Mouse (Mus musculus): ENCODE results near the gene Paf1. TPM values are rescaled to one million over a fixed set of nuclear protein-coding genes. Genes with fewer than 3 reads are reported as not detected.

Gene Paf1
- polyA plus RNA-seq, 1 experiment = 78.0 TPM

GRCm38 (mm10) chr7:28393272-28393951 is 661 bp downstream of the Paf1 start:
- H3K9me3 ChIP-seq = no peaks in the 10 kb centered on the region
- peaks cover 65% of the 10 kb centered on the region for H3K36me3 ChIP-seq (replicated peaks; ENCODE audit: low read length)
- TF ChIP-seq FLI1 (IDR thresholded peaks at IDR 0.05; ENCODE audit: low read length) (no peak), GATA1 (IDR thresholded peaks at IDR 0.05; ENCODE audit: borderline replicate concordance, low read length) (no peak)
- H3K4me3 ChIP-seq (replicated peaks) = peak overlapping the region; percentile 93
- no peaks in the 10 kb centered on the region for H3K27me3 ChIP-seq (replicated peaks)
- H3K4me1 ChIP-seq = peaks cover 35% of the 10 kb centered on the region

DNA sequence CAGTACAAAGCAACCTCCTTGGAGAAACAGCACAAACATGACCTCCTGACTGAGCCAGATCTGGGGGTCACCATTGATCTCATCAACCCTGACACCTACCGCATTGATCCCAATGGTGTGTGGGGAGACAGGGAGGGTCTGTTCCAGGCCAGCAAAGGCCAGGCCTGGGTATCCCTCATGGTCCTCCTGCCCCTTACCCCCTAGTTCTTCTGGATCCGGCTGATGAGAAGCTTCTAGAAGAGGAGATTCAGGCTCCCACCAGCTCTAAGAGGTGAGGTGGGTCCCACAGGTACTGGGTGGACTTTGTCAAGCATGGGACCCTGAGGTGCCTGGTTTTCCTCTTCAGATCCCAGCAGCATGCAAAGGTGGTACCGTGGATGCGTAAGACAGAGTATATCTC is 2.7 kb downstream of the Paf1 start:
- no peak overlapping the region for H3K4me3 ChIP-seq (replicated peaks)
- no peaks in the 10 kb centered on the region for H3K9me3 ChIP-seq
- TF ChIP-seq GATA1 (IDR thresholded peaks at IDR 0.05; ENCODE audit: borderline replicate concordance, low read length) (no peak), FLI1 (IDR thresholded peaks at IDR 0.05; ENCODE audit: low read length) (no peak)
- H3K27me3 ChIP-seq (replicated peaks) = no peaks in the 10 kb centered on the region
- H3K4me1 ChIP-seq = peaks cover 33% of the 10 kb centered on the region
- peaks cover 67% of the 10 kb centered on the region for H3K36me3 ChIP-seq (replicated peaks; ENCODE audit: low read length)

DNA sequence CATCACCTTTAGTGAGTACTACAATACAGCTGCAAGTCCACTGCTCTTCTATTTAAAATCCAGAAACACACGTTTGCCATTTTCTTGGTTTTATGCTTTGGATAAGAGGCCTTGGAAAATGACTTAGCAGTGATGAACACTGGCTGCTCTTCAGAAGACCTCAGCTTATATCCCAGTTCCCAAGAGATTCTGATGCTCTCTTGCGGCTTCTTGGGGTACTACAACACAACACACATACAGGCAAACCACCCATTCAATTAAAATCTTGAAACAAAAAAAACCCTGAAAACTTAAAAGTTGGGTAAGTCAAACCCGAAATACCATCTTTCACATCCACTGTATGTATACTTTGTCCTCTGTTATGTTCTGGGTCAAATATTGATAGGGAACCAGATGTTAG is 5.2 kb downstream of the Paf1 start:
- Histone ChIP-seq H3K36me3 (replicated peaks; ENCODE audit: low read length) (peaks cover 86% of the 10 kb centered on the region), H3K4me1 (peaks cover 25% of the 10 kb centered on the region), H3K4me3 (replicated peaks) (no peak overlapping the region), H3K9me3 (no peaks in the 10 kb centered on the region), H3K27me3 (replicated peaks) (no peaks in the 10 kb centered on the region)
- no peak for TF ChIP-seq GATA1 (IDR thresholded peaks at IDR 0.05; ENCODE audit: borderline replicate concordance, low read length)
- no peak for TF ChIP-seq FLI1 (IDR thresholded peaks at IDR 0.05; ENCODE audit: low read length)

DNA sequence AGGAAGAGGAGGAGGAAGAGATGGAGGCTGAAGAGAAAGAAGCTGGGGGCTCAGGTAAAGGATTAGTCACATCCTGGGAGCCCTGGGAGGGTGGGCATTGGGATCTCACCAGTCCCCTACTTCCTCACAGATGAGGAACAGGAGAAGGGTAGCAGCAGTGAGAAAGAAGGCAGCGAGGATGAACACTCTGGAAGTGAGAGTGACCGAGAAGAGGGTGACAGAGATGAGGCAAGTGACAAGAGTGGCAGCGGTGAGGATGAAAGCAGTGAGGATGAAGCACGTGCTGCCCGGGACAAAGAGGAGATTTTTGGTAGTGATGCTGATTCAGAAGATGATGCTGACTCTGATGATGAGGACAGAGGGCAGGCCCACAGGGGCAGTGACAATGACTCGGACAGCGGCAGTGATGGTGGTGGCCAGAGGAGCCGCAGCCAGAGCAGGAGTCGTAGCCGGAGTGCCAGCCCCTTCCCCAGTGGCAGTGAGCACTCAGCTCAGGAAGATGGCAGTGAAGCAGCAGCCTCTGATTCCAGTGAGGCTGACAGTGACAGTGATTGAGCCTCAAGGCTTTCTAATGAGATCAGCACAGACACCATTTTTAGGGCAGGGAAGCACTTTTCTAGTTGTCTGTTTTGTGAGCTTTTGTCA is 6.1 kb downstream of the Paf1 start:
- no peaks in the 10 kb centered on the region for H3K27me3 ChIP-seq (replicated peaks)
- H3K4me3 ChIP-seq (replicated peaks) = no peak overlapping the region
- TF ChIP-seq GATA1 (IDR thresholded peaks at IDR 0.05; ENCODE audit: borderline replicate concordance, low read length) (no peak), FLI1 (IDR thresholded peaks at IDR 0.05; ENCODE audit: low read length) (no peak)
- no peaks in the 10 kb centered on the region for H3K9me3 ChIP-seq
- H3K36me3 ChIP-seq (replicated peaks; ENCODE audit: low read length) = peaks cover 94% of the 10 kb centered on the region
- peaks cover 17% of the 10 kb centered on the region for H3K4me1 ChIP-seq

DNA sequence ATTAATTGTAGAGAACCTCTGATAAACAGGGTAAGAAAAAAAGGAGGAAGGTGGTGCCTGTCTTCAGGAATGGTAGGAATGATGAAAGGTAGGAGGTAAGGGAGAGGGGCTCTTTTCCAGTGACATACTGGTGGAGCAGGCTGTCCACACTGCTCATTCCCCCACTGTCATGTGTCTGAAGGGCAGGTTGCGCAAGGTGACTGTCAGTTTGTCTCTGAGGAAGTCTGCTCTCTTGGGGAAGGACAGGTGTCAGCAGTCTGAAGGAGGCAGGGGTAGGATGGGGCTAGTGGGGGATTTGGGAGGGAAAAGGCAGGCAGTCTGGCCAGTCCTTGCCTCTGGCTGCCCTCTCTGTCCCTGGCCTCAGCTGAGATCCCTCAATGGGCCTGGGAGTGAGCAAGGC is 8.3 kb downstream of the Paf1 start:
- Histone ChIP-seq H3K36me3 (replicated peaks; ENCODE audit: low read length) (peaks cover 99% of the 10 kb centered on the region), H3K27me3 (replicated peaks) (no peaks in the 10 kb centered on the region), H3K4me3 (replicated peaks) (no peak overlapping the region), H3K9me3 (no peaks in the 10 kb centered on the region), H3K4me1 (peaks cover 14% of the 10 kb centered on the region)
- TF ChIP-seq GATA1 (IDR thresholded peaks at IDR 0.05; ENCODE audit: borderline replicate concordance, low read length) (no peak), FLI1 (IDR thresholded peaks at IDR 0.05; ENCODE audit: low read length) (no peak)

DNA sequence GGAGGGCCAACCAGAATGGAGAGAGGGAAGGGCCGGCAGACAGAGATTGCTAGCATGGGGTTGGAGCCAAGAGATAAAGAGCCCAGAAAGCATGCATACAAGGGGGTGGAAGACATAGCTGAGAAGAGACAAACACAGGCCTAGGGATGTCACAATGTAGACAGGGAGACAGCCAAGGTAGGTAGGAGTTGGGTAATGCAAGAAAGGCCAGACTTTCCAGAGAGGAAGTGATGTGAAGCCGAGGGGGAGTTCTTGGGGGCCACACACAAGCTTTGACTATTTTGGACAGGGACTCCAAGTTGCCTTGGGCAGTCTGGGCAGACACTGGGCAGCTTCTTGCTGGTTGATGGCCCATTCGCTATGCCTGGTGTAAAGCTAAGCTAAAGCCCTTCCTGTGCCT is 9.2 kb downstream of the Paf1 start:
- Histone ChIP-seq H3K4me3 (replicated peaks) (no peak overlapping the region), H3K4me1 (peaks cover 14% of the 10 kb centered on the region), H3K36me3 (replicated peaks; ENCODE audit: low read length) (peaks cover 99% of the 10 kb centered on the region), H3K27me3 (replicated peaks) (no peaks in the 10 kb centered on the region), H3K9me3 (no peaks in the 10 kb centered on the region)
- TF ChIP-seq FLI1 (IDR thresholded peaks at IDR 0.05; ENCODE audit: low read length) (no peak), GATA1 (IDR thresholded peaks at IDR 0.05; ENCODE audit: borderline replicate concordance, low read length) (no peak)

GRCm38 (mm10) chr7:28410841-28411475 is 18.2 kb downstream of the Paf1 start:
- Histone ChIP-seq H3K9me3 (no peaks in the 10 kb centered on the region), H3K36me3 (replicated peaks; ENCODE audit: low read length) (peaks cover 97% of the 10 kb centered on the region), H3K27me3 (replicated peaks) (no peaks in the 10 kb centered on the region), H3K4me3 (replicated peaks) (no peak overlapping the region), H3K4me1 (peaks cover 42% of the 10 kb centered on the region)
- TF ChIP-seq GATA1 (IDR thresholded peaks at IDR 0.05; ENCODE audit: borderline replicate concordance, low read length) (no peak), FLI1 (IDR thresholded peaks at IDR 0.05; ENCODE audit: low read length) (no peak)

GRCm38 (mm10) chr7:28412826-28413225 is 20.1 kb downstream of the Paf1 start:
- no peak overlapping the region for H3K4me3 ChIP-seq (replicated peaks)
- H3K4me1 ChIP-seq = peaks cover 42% of the 10 kb centered on the region
- H3K27me3 ChIP-seq (replicated peaks) = no peaks in the 10 kb centered on the region
- peaks cover 97% of the 10 kb centered on the region for H3K36me3 ChIP-seq (replicated peaks; ENCODE audit: low read length)
- TF ChIP-seq FLI1 (IDR thresholded peaks at IDR 0.05; ENCODE audit: low read length) = no peak
- TF ChIP-seq GATA1 (IDR thresholded peaks at IDR 0.05; ENCODE audit: borderline replicate concordance, low read length) = no peak
- no peaks in the 10 kb centered on the region for H3K9me3 ChIP-seq

- no peaks in the 10 kb centered on the region for H3K9me3 ChIP-seq
- no peak for TF ChIP-seq GATA1 (IDR thresholded peaks at IDR 0.05; ENCODE audit: borderline replicate concordance, low read length)
- TF ChIP-seq FLI1 (IDR thresholded peaks at IDR 0.05; ENCODE audit: low read length) = no peak
- H3K36me3 ChIP-seq (replicated peaks; ENCODE audit: low read length) = peaks cover 99% of the 10 kb centered on the region
- H3K27me3 ChIP-seq (replicated peaks) = no peaks in the 10 kb centered on the region
- peaks cover 19% of the 10 kb centered on the region for H3K4me1 ChIP-seq
- H3K4me3 ChIP-seq (replicated peaks) = no peak overlapping the region
Measured at GRCm38 (mm10) chr7:28417368-28417767, 24.6 kb downstream of the Paf1 start.

GRCm38 (mm10) chr7:28418096-28418670 is 25.4 kb downstream of the Paf1 start:
- H3K36me3 ChIP-seq (replicated peaks; ENCODE audit: low read length) = peaks cover 99% of the 10 kb centered on the region
- no peaks in the 10 kb centered on the region for H3K27me3 ChIP-seq (replicated peaks)
- peaks cover 15% of the 10 kb centered on the region for H3K4me1 ChIP-seq
- H3K4me3 ChIP-seq (replicated peaks) = no peak overlapping the region
- TF ChIP-seq GATA1 (IDR thresholded peaks at IDR 0.05; ENCODE audit: borderline replicate concordance, low read length) (no peak), FLI1 (IDR thresholded peaks at IDR 0.05; ENCODE audit: low read length) (no peak)
- H3K9me3 ChIP-seq = no peaks in the 10 kb centered on the region

All from megakaryocyte, embryonic 14.5 days (primary cell).